Mouse (Mus musculus) c-Kit-positive CD71-positive TER-119-positive erythroid progenitor cells, embryonic 14.5 days (primary cell): ENCODE results near the gene 2310034G01Rik.
A peak's percentile ranks its signal among the peaks of the same experiment; 100 is the strongest.

ENCODE experiments used
- DNase-seq: peaks from one replicate; pipeline ENCODE4 v3.0.0-alpha.2; 2013; ENCODE audit warnings: low spot score

2310034G01Rik gene

GRCm38 (mm10) chr19:46350168-46350932 is at the start of gene 2310034G01Rik:
TSS of gene 2310034G01Rik (minus strand) at chr19:46350302.
- DNase-seq, result no peak

- no peak for DNase-seq
Measured at GRCm38 (mm10) chr19:46399886-46400285, 49.8 kb upstream of the 2310034G01Rik start.

GRCm38 (mm10) chr19:46399372-46399771 is 49.3 kb upstream of the 2310034G01Rik start:
- DNase-seq, result no peak

GRCm38 (mm10) chr19:46398401-46398800 is 48.3 kb upstream of the 2310034G01Rik start:
- DNase-seq, result no peak

- DNase-seq, result peak; percentile 19
Measured at GRCm38 (mm10) chr19:46397436-46398001, 47.4 kb upstream of the 2310034G01Rik start.

- DNase-seq, result peak; percentile 100
Measured at GRCm38 (mm10) chr19:46396686-46397435, 46.8 kb upstream of the 2310034G01Rik start, which contains the start of gene Sufu. TSS of gene Sufu (plus strand) at chr19:46396896.

- DNase-seq, result no peak
Measured at GRCm38 (mm10) chr19:46396109-46396508, 46.0 kb upstream of the 2310034G01Rik start.

- peak; percentile 100 for DNase-seq
Measured at GRCm38 (mm10) chr19:46395109-46396009, 45.3 kb upstream of the 2310034G01Rik start, which contains the start of gene Actr1a. TSS of gene Actr1a (minus strand) at chr19:46395748.

GRCm38 (mm10) chr19:46394712-46395108 is 44.6 kb upstream of the 2310034G01Rik start:
- DNase-seq, result peak; percentile 9

GRCm38 (mm10) chr19:46392018-46392417 is 41.9 kb upstream of the 2310034G01Rik start:
- DNase-seq, result peak; percentile 37

- DNase-seq, result no peak
Measured at GRCm38 (mm10) chr19:46389872-46390271, 39.8 kb upstream of the 2310034G01Rik start.

GRCm38 (mm10) chr19:46382275-46382674 is 32.2 kb upstream of the 2310034G01Rik start:
- DNase-seq, result no peak

- DNase-seq, result no peak
Measured at GRCm38 (mm10) chr19:46375891-46376290, 25.8 kb upstream of the 2310034G01Rik start.

GRCm38 (mm10) chr19:46375489-46375888 is 25.4 kb upstream of the 2310034G01Rik start:
- DNase-seq, result no peak

- DNase-seq, result no peak
Measured at GRCm38 (mm10) chr19:46374477-46375088, 24.5 kb upstream of the 2310034G01Rik start.

- peak; percentile 17 for DNase-seq
Measured at GRCm38 (mm10) chr19:46369204-46369603, 19.1 kb upstream of the 2310034G01Rik start.

GRCm38 (mm10) chr19:46367798-46368590 is 17.9 kb upstream of the 2310034G01Rik start:
- DNase-seq, result no peak

GRCm38 (mm10) chr19:46363294-46364009 is 13.3 kb upstream of the 2310034G01Rik start:
- no peak for DNase-seq

GRCm38 (mm10) chr19:46362104-46362503 is 12.0 kb upstream of the 2310034G01Rik start:
- DNase-seq, result no peak

GRCm38 (mm10) chr19:46358381-46358780 is 8.3 kb upstream of the 2310034G01Rik start:
- DNase-seq, result no peak
